Mouse (Mus musculus): ENCODE measurements around the gene Olfr509. TPM values are rescaled to one million over a fixed set of nuclear protein-coding genes. Genes with fewer than 3 reads are reported as not detected.
"Not testable (repeated sequence)": the region's sequence is repeated elsewhere in the genome, so short reads cannot be mapped to it uniquely, and the experiment has no call there.

The Olfr509 gene
- polyA plus RNA-seq (2015; fragmentation: Nextera tagmentation; extraction: Ambion mirVana) = not detected in 2 replicates

DNA sequence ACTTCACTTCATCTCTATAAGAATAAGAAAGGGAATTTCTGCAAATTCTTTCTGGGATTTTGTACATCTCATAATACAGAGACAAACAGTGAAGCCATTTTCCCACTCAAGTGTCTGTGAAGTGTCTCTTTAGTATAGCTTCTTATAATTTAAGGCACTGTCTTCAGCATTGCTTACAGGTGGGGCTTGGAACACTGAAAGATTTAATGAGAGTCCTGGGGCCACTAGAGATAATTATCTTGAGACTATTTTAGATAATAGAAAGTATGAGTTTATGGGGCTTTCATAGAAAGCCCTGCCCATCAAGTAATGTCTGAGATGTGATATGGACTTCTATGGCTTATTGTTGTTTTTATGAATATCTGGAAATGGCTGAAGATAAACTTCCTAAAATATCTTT lies at the start of gene Olfr509:
Gene Olfr509, minus strand, starts transcription at position 101 of the 400 bp plus-strand sequence.
- H3K36me3 ChIP-seq = no peaks in the 10 kb centered on the region
- no peak within 1 kb of the TSS for H3K4me3 ChIP-seq
- no peak within 1 kb of the TSS for H3K9ac ChIP-seq (replicated peaks)
- H3K9me3 ChIP-seq = no peaks in the 10 kb centered on the region
- ATAC-seq (replicated peaks) = no peak
- H3K4me1 ChIP-seq = no peaks in the 10 kb centered on the region
- no peak within 1 kb of the TSS for H3K27ac ChIP-seq (replicated peaks)
- no peak within 1 kb of the TSS for H3K4me2 ChIP-seq (replicated peaks)
- no peaks in the 10 kb centered on the region for H3K27me3 ChIP-seq

DNA sequence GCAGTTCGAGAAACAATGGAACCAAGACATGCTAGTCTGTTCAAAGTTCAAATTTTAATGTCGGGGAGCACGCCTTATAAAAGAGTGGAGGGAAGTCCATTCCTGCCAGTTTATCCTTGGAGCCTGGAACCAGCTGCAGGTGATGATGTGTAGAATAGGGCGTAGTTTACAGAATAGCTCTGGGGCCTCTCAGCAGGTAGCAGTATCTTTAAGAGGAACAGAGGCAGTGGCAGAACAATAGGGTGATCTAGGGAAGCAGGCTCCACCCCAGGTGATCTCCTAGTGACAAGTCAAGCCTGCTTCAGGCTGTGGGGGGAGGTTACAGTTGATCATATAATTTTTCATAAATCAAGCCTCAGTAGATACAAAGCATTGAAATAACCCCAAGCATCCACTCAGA lies 27.2 kb upstream of the Olfr509 start:
- Histone ChIP-seq H3K36me3 (no peaks in the 10 kb centered on the region), H3K4me3 (no peak overlapping the region), H3K4me1 (no peaks in the 10 kb centered on the region), H3K9me3 (no peaks in the 10 kb centered on the region), H3K27ac (replicated peaks) (no peak overlapping the region), H3K4me2 (replicated peaks) (no peak overlapping the region), H3K9ac (replicated peaks) (no peak overlapping the region), H3K27me3 (no peaks in the 10 kb centered on the region)
- 88% methylated on average over 4 of the region's 4 CpGs for WGBS
- no peak for ATAC-seq (replicated peaks)

DNA sequence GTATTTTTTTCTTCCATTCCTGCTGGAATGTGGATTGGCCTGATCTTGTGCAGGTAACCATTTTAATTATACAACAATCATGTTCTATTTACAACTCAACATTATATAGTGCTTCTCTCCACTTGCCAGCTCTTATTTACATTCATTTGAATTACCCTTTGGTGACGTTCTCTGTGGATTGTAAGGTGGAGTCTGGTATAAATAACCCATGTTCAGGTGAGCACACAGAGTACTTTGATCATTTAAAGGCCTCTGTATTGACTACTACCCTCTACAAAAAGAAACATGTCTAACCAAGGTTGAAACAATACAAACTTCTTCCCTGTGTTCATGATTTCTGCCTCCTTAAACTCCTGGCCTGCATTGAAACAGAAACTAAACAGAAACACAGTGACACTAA lies 19.4 kb upstream of the Olfr509 start:
- Histone ChIP-seq H3K4me1 (no peaks in the 10 kb centered on the region), H3K4me3 (no peak overlapping the region), H3K27ac (replicated peaks) (no peak overlapping the region), H3K36me3 (no peaks in the 10 kb centered on the region), H3K9ac (replicated peaks) (no peak overlapping the region), H3K4me2 (replicated peaks) (no peak overlapping the region), H3K27me3 (no peaks in the 10 kb centered on the region), H3K9me3 (no peaks in the 10 kb centered on the region)
- 71% methylated on average over 1 of the region's 1 CpGs for WGBS
- no peak for ATAC-seq (replicated peaks)

DNA sequence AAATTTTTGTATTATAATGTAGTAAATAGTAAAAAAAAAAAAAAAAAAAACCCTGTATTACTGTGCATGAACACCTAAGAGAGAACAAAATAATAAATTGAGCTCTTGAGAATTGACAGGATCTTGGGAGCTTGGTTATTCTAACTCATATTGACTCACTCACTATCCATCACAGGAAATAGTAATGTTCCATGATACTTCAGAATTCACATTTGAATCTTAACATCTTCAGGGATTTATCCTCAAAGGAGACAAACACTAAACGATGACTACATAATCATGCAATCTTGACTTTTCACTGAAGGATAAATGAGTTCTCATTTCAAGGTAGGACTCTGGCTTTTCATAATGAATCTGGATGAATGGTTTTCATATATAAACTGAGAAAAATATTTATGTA lies 14.4 kb upstream of the Olfr509 start, which contains the start of gene Olfr510:
Gene Olfr510, plus strand, starts transcription at position 301 of the 400 bp plus-strand sequence.
- no peaks in the 10 kb centered on the region for H3K27me3 ChIP-seq
- no peak within 1 kb of the TSS for H3K27ac ChIP-seq (replicated peaks)
- H3K9me3 ChIP-seq = no peaks in the 10 kb centered on the region
- no peak within 1 kb of the TSS for H3K9ac ChIP-seq (replicated peaks)
- no peak within 1 kb of the TSS for H3K4me3 ChIP-seq
- 92% methylated on average over 1 of the region's 1 CpGs for WGBS
- no peaks in the 10 kb centered on the region for H3K4me1 ChIP-seq
- no peak for ATAC-seq (replicated peaks)
- no peaks in the 10 kb centered on the region for H3K36me3 ChIP-seq
- H3K4me2 ChIP-seq (replicated peaks) = no peak within 1 kb of the TSS

DNA sequence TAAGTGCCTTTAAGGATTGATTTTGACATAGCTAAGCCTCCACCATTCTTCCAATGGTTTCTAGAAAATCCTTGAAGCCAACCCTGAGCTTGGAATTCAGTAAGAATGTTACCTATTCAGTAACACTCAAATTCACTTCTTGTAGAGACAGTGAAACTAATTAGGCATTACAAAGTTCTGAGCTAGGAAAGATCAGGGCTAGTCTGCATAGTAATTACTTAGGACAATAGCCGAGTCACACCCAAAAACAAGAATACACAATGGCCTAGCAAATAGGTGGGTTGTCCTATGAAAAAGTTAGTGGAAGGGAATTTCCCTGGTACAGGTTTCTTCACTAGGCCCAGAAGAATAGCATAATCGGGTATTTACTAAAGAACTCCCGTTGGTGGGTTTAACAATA lies 10.7 kb upstream of the Olfr509 start:
- no peak overlapping the region for H3K4me3 ChIP-seq
- no peak for ATAC-seq (replicated peaks)
- no peaks in the 10 kb centered on the region for H3K9me3 ChIP-seq
- no peaks in the 10 kb centered on the region for H3K4me1 ChIP-seq
- no peaks in the 10 kb centered on the region for H3K36me3 ChIP-seq
- no peak overlapping the region for H3K4me2 ChIP-seq (replicated peaks)
- no peaks in the 10 kb centered on the region for H3K27me3 ChIP-seq
- no peak overlapping the region for H3K9ac ChIP-seq (replicated peaks)
- H3K27ac ChIP-seq (replicated peaks) = no peak overlapping the region
- 82% methylated on average over 3 of the region's 3 CpGs for WGBS

DNA sequence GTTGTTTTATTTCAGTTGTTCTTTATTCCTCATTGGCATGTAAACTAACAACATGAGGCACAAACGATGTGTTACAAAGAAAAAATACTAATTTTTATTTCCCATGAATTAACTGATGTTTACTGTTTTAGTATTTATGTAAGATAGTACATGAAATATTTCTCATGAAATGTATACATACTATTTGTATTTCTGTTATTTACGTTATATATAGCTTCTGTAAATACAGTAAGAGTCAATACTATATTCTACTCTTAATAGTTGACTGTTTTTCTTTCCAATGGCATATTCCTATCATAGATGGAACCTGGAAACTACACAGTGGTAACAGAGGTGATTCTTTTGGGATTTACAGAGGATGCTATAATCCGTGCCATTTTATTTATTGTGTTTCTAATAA lies 22.0 kb downstream of the Olfr509 start, which contains the start of gene Olfr508:
Gene Olfr508, plus strand, starts transcription at position 301 of the 400 bp plus-strand sequence.
- no peak within 1 kb of the TSS for H3K4me3 ChIP-seq
- WGBS = 87% methylated on average over 3 of the region's 3 CpGs
- no peak for ATAC-seq (replicated peaks)

DNA sequence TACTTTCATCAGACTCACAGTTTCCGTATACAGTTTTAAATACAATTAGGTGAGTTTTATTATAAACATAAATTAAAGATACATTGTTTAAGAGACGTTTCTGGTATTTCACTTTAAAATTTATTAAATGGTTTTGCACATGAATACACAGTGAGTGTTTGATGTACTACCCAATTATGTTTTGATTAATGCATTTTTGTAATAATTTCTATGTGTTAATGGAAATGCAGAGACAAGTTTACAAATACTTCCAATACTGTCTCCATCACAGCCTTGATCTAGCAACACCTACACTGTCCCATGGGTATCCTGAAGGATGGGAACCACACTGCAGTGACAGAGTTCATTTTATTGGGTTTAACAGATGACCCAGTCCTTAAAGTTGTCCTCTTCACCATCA lies 30.2 kb downstream of the Olfr509 start, which contains the start of gene Olfr507:
Gene Olfr507, plus strand, starts transcription at position 301 of the 400 bp plus-strand sequence.
- 83% methylated on average over 2 of the region's 2 CpGs for WGBS
- Histone ChIP-seq H3K4me2 (replicated peaks) (no peak within 1 kb of the TSS), H3K9me3 (no peaks in the 10 kb centered on the region), H3K36me3 (no peaks in the 10 kb centered on the region), H3K9ac (replicated peaks) (no peak within 1 kb of the TSS), H3K27ac (replicated peaks) (no peak within 1 kb of the TSS), H3K4me3 (no peak within 1 kb of the TSS), H3K4me1 (no peaks in the 10 kb centered on the region), H3K27me3 (no peaks in the 10 kb centered on the region)
- no peak for ATAC-seq (replicated peaks)

More for the DNA sequence above, 22.0 kb downstream of the Olfr509 start, which contains the start of gene Olfr508:
- H3K36me3 ChIP-seq = no peaks in the 10 kb centered on the region
- no peak within 1 kb of the TSS for H3K4me2 ChIP-seq (replicated peaks)
- H3K4me1 ChIP-seq = no peaks in the 10 kb centered on the region
- H3K9me3 ChIP-seq = no peaks in the 10 kb centered on the region
- H3K9ac ChIP-seq (replicated peaks) = no peak within 1 kb of the TSS
- H3K27me3 ChIP-seq = no peaks in the 10 kb centered on the region
- H3K27ac ChIP-seq (replicated peaks) = no peak within 1 kb of the TSS

DNA sequence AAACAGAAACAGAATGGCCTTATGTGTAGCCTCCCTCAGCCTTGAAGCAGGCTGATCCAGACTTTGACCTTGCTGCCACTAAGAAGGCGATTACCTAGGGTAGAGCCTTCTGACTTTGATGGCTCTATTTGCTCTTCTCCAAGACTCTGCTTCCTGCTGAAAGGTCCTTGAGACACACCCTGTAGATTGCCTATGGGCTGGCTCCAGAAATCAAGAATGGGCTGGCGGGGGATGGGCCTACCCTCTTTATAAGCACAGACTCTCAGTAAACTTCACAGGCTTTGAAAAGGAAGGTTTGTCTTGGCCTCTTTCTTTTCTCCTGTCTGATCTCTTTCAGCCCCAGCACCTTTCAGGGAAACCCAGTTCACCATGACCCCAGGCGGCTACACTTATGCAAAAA lies 34.9 kb downstream of the Olfr509 start:
- WGBS = 65% methylated on average over 3 of the region's 3 CpGs
- H3K36me3 ChIP-seq; H3K9ac ChIP-seq (replicated peaks); H3K4me1 ChIP-seq; H3K4me2 ChIP-seq (replicated peaks); H3K27ac ChIP-seq (replicated peaks); H3K9me3 ChIP-seq; ATAC-seq (replicated peaks); H3K4me3 ChIP-seq; H3K27me3 ChIP-seq: not testable (repeated sequence)

DNA sequence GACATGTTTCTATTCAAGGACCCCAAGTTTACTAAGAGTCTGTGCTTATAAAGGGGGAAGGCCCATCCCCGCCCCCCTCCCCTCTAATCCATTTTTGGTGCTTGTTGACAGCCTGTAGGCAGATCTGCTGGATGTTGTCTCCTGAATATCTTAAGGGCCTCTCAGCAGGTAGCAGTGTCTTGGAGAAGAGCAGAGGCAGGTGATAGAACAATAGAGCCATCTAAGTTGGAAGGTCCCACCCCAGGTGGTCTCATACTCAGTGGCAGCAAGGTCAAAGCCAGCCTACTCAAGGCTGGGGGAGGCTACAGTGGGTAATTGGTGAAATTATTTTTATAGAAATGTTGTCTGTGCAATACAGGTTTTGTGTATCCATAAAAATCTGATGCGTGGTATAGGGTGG lies 37.6 kb downstream of the Olfr509 start:
- Histone ChIP-seq H3K9ac (replicated peaks) (no peak overlapping the region), H3K36me3 (no peaks in the 10 kb centered on the region), H3K9me3 (no peaks in the 10 kb centered on the region), H3K4me2 (replicated peaks) (no peak overlapping the region), H3K4me1 (no peaks in the 10 kb centered on the region), H3K27ac (replicated peaks) (no peak overlapping the region), H3K4me3 (no peak overlapping the region), H3K27me3 (no peaks in the 10 kb centered on the region)
- ATAC-seq (replicated peaks) = no peak
- WGBS = 81% methylated on average over 2 of the region's 2 CpGs

DNA sequence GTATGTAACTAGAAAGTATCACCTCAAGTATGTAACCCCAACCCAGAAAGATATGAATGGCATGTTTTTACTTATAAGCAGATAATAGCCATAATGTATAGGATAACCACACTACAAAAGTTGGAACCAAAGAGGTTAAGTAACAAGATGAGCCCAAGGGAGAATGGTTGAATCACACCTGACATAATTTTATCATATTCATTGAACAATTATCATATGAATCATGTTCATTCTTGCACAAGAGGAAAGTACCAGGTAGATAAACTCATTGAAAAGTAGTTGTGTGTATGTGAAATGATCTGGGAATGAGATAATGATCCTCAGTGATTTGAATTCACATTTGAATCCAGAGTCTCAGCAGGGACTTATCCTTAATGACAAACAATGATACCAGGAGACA lies 41.2 kb downstream of the Olfr509 start, which contains the start of gene Olfr506:
Gene Olfr506, plus strand, starts transcription at position 301 of the 400 bp plus-strand sequence.
- Histone ChIP-seq H3K9ac (replicated peaks) (no peak within 1 kb of the TSS), H3K9me3 (no peaks in the 10 kb centered on the region), H3K4me2 (replicated peaks) (no peak within 1 kb of the TSS), H3K4me1 (no peaks in the 10 kb centered on the region), H3K36me3 (no peaks in the 10 kb centered on the region), H3K27ac (replicated peaks) (no peak within 1 kb of the TSS), H3K27me3 (no peaks in the 10 kb centered on the region), H3K4me3 (no peak within 1 kb of the TSS)
- no peak for ATAC-seq (replicated peaks)

DNA sequence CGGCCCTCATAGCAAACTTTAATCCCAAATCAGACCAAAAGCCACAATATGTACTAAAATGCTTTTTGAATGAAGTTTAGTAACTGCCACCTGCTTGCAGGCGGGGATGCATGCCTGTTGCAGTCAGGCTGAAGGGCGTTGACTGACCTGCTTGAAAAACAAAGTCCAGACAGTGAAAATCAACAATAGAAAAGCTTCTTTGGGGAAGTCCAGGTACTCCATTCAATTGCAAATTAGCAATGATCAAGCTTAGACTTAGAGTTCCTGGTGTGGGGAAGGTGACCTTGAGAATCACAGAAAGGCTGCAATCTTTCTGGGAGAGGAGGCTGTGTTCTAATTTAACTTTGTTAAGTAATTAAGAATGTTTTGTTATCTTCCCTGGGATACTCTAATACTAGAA lies 49.8 kb downstream of the Olfr509 start:
- H3K27ac ChIP-seq (replicated peaks); H3K36me3 ChIP-seq; H3K27me3 ChIP-seq; H3K4me3 ChIP-seq; ATAC-seq (replicated peaks); H3K4me1 ChIP-seq; H3K4me2 ChIP-seq (replicated peaks); H3K9me3 ChIP-seq; H3K9ac ChIP-seq (replicated peaks): not testable (repeated sequence)
- 80% methylated on average over 3 of the region's 3 CpGs for WGBS

All from forebrain, embryonic 15.5 days (tissue).